Mouse (Mus musculus) MEL (cell line): ENCODE results near the gene Kcnd2. TPM values are rescaled to one million over a fixed set of nuclear protein-coding genes. Genes with fewer than 3 reads are reported as not detected.
"Not testable (repeated sequence)": the region's sequence is repeated elsewhere in the genome, so short reads cannot be mapped to it uniquely, and the experiment has no call there.

Experiments
- DNase-seq: peaks from one replicate; pipeline ENCODE4 v3.0.0; 2011; ENCODE audit warnings: low read depth, low spot score
- H3K27ac ChIP-seq: 2 replicates; pipeline ENCODE4 v1.5.1; 2012; ENCODE audit warnings: low read depth, mild to moderate bottlenecking, control low read depth, low read length, moderate library complexity; ENCODE audit not compliant: control insufficient read depth
- H3K27me3 ChIP-seq, 2 experiments: fragments of 150-350 bp in 1 of 2; sonication (generic) in 1 of 2; 2 replicates each; pipeline ENCODE4 v1.6.1; 2012; ENCODE audit warnings: low read length in 2 of 2, mild to moderate bottlenecking in 2 of 2, improper control_type of control experiment in 1 of 2, moderate library complexity in 1 of 2; ENCODE audit not compliant: insufficient read depth in 2 of 2, control insufficient read depth in 1 of 2
- H3K36me3 ChIP-seq, 2 experiments: 2 replicates each; pipeline ENCODE4 v1.6.1; 2012 to 2014; ENCODE audit warnings: low read length in 2 of 2, improper control_type of control experiment in 1 of 2, inconsistent platforms in 1 of 2, mild to moderate bottlenecking in 1 of 2; ENCODE audit not compliant: insufficient read depth in 2 of 2, control insufficient read depth in 1 of 2
- H3K4me1 ChIP-seq, 2 experiments: fragments of 150-350 bp in 1 of 2; sonication (generic) in 1 of 2; 2 replicates each; pipeline ENCODE4 v1.6.1; 2012; ENCODE audit warnings: low read length in 2 of 2, improper control_type of control experiment in 1 of 2, mild to moderate bottlenecking in 1 of 2; ENCODE audit not compliant: insufficient read depth in 2 of 2, control insufficient read depth in 1 of 2
- H3K4me3 ChIP-seq, 2 experiments: fragments of 150-350 bp in 1 of 2; sonication (generic) in 1 of 2; 2 replicates each; pipeline ENCODE4 v1.5.1; 2012; ENCODE audit warnings: low read depth in 2 of 2, low read length in 2 of 2, mild to moderate bottlenecking in 2 of 2, moderate library complexity in 2 of 2, control low read depth in 1 of 2, improper control_type of control experiment in 1 of 2; ENCODE audit not compliant: control insufficient read depth in 1 of 2, insufficient read depth in 1 of 2
- H3K79me2 ChIP-seq: 2 replicates; pipeline ENCODE4 v1.6.1; 2012; ENCODE audit warnings: mild to moderate bottlenecking, low read length, moderate library complexity; ENCODE audit not compliant: control insufficient read depth, poor library complexity, insufficient read depth
- H3K9ac ChIP-seq: 2 replicates; pipeline ENCODE4 v1.6.1; 2012; ENCODE audit warnings: low read depth, mild to moderate bottlenecking, control low read depth, low read length, moderate library complexity; ENCODE audit not compliant: control insufficient read depth, poor library complexity, severe bottlenecking
- H3K9me3 ChIP-seq: fragments of 150-350 bp; sonication (generic); replicated peaks from 2 replicates; pipeline ENCODE4 v1.6.1; 2012; ENCODE audit warnings: mild to moderate bottlenecking, low read length, improper control_type of control experiment, moderate library complexity; ENCODE audit not compliant: insufficient read depth
- E2F4 ChIP-seq: IDR thresholded peaks from 2 replicates; pipeline ENCODE4 v1.6.1; 2011; ENCODE audit warnings: low read depth, low read length, improper control_type of control experiment, borderline replicate concordance
- ELF1 ChIP-seq: IDR thresholded peaks from 2 replicates; pipeline ENCODE4 v1.6.1; 2014; ENCODE audit warnings: low read depth, mild to moderate bottlenecking, inconsistent platforms, low read length, improper control_type of control experiment, moderate library complexity
- ETS1 ChIP-seq: IDR thresholded peaks from 2 replicates; pipeline ENCODE4 v1.6.1; 2012; ENCODE audit warnings: low read depth, mild to moderate bottlenecking, inconsistent platforms, low read length, improper control_type of control experiment, moderate library complexity
- GABPA ChIP-seq: IDR thresholded peaks from 2 replicates; pipeline ENCODE4 v1.6.1; 2012; ENCODE audit warnings: low read depth, mild to moderate bottlenecking, inconsistent platforms, low read length, improper control_type of control experiment, moderate library complexity
- GATA1 ChIP-seq: IDR thresholded peaks from 2 replicates; pipeline ENCODE4 v1.6.1; 2011; ENCODE audit warnings: low read depth, low read length, improper control_type of control experiment
- HCFC1 ChIP-seq: IDR thresholded peaks from 2 replicates; pipeline ENCODE4 v1.6.1; 2012; ENCODE audit warnings: low read depth, mild to moderate bottlenecking, inconsistent platforms, low read length, improper control_type of control experiment, moderate library complexity
- KAT2A ChIP-seq: conservative IDR thresholded peaks from 2 replicates; pipeline ENCODE4 v1.6.1; 2012; ENCODE audit warnings: low read depth, low read length, improper control_type of control experiment, inconsistent platforms
- MAX ChIP-seq: IDR thresholded peaks from 2 replicates; pipeline ENCODE4 v1.6.1; 2011; ENCODE audit warnings: low read length, improper control_type of control experiment
- MAZ ChIP-seq: IDR thresholded peaks from 2 replicates; pipeline ENCODE4 v1.6.1; 2012; ENCODE audit warnings: low read depth, mild to moderate bottlenecking, inconsistent platforms, low read length, improper control_type of control experiment
- MYC ChIP-seq: IDR thresholded peaks from 2 replicates; pipeline ENCODE4 v1.6.1; 2011; ENCODE audit warnings: low read depth, mild to moderate bottlenecking, low read length, improper control_type of control experiment, moderate library complexity
- NELFE ChIP-seq: IDR thresholded peaks from 2 replicates; pipeline ENCODE4 v1.6.1; 2011; ENCODE audit warnings: low read depth, low read length, improper control_type of control experiment
- POLR2A ChIP-seq, 2 experiments: IDR thresholded peaks; 2 replicates each; pipeline ENCODE4 v1.6.1; 2011 to 2012; ENCODE audit warnings: low read length in 2 of 2, mild to moderate bottlenecking in 2 of 2, control low read depth in 1 of 2, improper control_type of control experiment in 1 of 2, low read depth in 1 of 2, moderate library complexity in 1 of 2; ENCODE audit not compliant: control insufficient read depth in 1 of 2, insufficient read depth in 1 of 2, poor library complexity in 1 of 2
- POLR2AphosphoS2 ChIP-seq: IDR thresholded peaks from 2 replicates; pipeline ENCODE4 v1.6.1; 2011; ENCODE audit warnings: low read length, improper control_type of control experiment
- POLR2AphosphoS5 ChIP-seq: IDR thresholded peaks from 2 replicates; pipeline ENCODE4 v1.6.1; 2012; ENCODE audit warnings: low read depth, borderline replicate concordance, mild to moderate bottlenecking, inconsistent platforms, low read length, moderate library complexity, mixed read lengths
- RAD21 ChIP-seq: IDR thresholded peaks from 2 replicates; pipeline ENCODE4 v1.6.1; 2011; ENCODE audit warnings: mild to moderate bottlenecking, low read depth, low read length, improper control_type of control experiment
- SIN3A ChIP-seq: IDR thresholded peaks from 2 replicates; pipeline ENCODE4 v1.6.1; 2012; ENCODE audit warnings: low read length, improper control_type of control experiment, inconsistent platforms
- TAL1 ChIP-seq: IDR thresholded peaks from 2 replicates; pipeline ENCODE4 v1.6.1; 2012; ENCODE audit warnings: mild to moderate bottlenecking, inconsistent platforms, low read length, moderate library complexity, mixed read lengths
- TCF12 ChIP-seq: IDR thresholded peaks from 2 replicates; pipeline ENCODE4 v1.6.1; 2014; ENCODE audit warnings: low read depth, mild to moderate bottlenecking, inconsistent platforms, low read length, improper control_type of control experiment, moderate library complexity
- ZKSCAN1 ChIP-seq: IDR thresholded peaks from 2 replicates; pipeline ENCODE4 v1.6.1; 2012; ENCODE audit warnings: low read depth, mild to moderate bottlenecking, inconsistent platforms, low read length, improper control_type of control experiment, moderate library complexity
- ZMIZ1 ChIP-seq: IDR thresholded peaks from 2 replicates; pipeline ENCODE4 v1.6.1; 2012; ENCODE audit warnings: low read depth, mild to moderate bottlenecking, inconsistent platforms, low read length, improper control_type of control experiment, moderate library complexity
- polyA plus RNA-seq, 2 experiments: library from polyadenylated mRNA; stranded (reverse) in 1 of 2; unstranded in 1 of 2; fragments of >175 nt in 1 of 2; fragments of >200 nt in 1 of 2; gene quantifications; 2 replicates each; pipeline versions ENCODE4 v1.2.1 to v1.2.4; 2012; ENCODE audit warnings: low replicate concordance in 2 of 2, low read depth in 1 of 2; ENCODE audit not compliant: insufficient read length in 2 of 2, insufficient read depth in 1 of 2, missing spikeins in 1 of 2
- total RNA-seq: library from RNA; depleted of rRNA; stranded (reverse); fragments of 300-350 nt; gene quantifications from 2 replicates; pipeline ENCODE4 v1.2.3, GENCODE M21; 2012

Gene Kcnd2
- total and polyA plus RNA-seq, 3 experiments: not detected

DNA sequence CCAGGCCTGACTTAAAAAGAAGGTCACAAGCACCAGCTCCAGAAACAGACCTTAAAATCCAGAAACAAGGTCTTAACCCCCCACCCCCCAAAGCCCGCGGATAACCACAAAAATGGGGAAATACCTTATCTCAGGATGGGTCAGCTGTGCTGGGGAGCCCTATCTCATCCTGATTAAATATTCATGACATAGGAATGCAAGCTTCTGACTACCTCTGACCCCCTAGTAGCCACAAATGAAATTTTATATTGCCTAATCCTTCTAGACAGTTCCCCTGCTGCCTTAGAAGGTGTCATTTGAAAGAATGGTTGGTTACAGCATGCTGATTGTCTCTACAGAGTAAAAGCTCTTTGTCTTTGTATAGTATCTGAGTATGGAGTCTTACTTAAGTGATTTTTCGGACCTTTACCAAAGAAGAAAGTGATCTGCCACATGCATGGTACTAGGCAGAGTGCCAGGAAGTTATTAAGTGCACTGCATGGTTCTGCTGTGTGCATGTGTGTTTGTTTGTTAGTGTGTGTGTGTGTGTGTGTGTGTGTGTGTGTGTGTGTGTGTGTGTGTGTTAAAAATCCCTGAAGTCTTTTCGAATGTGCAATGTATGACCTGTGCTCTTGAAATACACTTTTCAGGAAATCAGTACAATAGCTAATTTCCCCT lies 111.9 kb downstream of the Kcnd2 start:
- Histone ChIP-seq H3K9ac (no peak overlapping the region), H3K27ac (no peak overlapping the region), H3K9me3 (no peaks in the 10 kb centered on the region), H3K79me2 (no peaks in the 10 kb centered on the region), H3K27me3 (no peaks in the 10 kb centered on the region), H3K4me3 (no peak overlapping the region), H3K36me3 (no peaks in the 10 kb centered on the region), H3K4me1 (no peaks in the 10 kb centered on the region)
- peak; percentile 4 for DNase-seq
- TF ChIP-seq MAZ: no peak
- no peak for TF ChIP-seq SIN3A
- no peak for TF ChIP-seq GATA1
- no peak for TF ChIP-seq RAD21
- no peak for TF ChIP-seq MAX
- TF ChIP-seq POLR2A (IDR thresholded peaks at IDR 0.05; ENCODE audit: control insufficient read depth in 1 of 2, insufficient read depth in 1 of 2, low read depth in 1 of 2, low read length in 2 of 2, poor library complexity in 1 of 2): no peak
- no peak for TF ChIP-seq MYC
- no peak for TF ChIP-seq E2F4
- no peak for TF ChIP-seq TCF12
- TF ChIP-seq NELFE: no peak
- no peak for TF ChIP-seq ZKSCAN1
- no peak for TF ChIP-seq POLR2AphosphoS2
- TF ChIP-seq KAT2A: no peak
- no peak for TF ChIP-seq POLR2AphosphoS5
- TF ChIP-seq HCFC1: no peak
- no peak for TF ChIP-seq ZMIZ1
- no peak for TF ChIP-seq GABPA
- TF ChIP-seq ELF1: no peak
- TF ChIP-seq ETS1: no peak
- no peak for TF ChIP-seq TAL1

DNA sequence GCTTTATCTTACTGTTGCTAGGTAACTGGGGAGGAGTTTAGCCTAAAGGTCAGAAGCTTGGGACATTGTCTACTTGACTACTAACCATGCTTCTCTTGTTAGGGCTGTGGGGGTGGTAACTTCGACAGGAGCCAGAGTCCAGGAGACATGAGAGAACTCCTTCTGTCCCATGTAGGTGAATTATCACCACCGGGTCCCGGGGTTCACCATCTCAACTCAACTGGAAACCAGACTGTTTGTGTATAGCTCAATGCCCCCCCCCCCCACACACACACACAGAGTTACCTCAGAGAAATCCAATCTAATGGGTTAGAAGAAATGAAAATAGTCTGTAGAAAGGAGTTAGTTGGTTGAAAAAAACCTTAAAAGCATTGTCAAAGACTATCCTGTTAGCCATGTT lies 170.0 kb downstream of the Kcnd2 start:
- H3K9ac ChIP-seq, H3K27ac ChIP-seq, H3K9me3 ChIP-seq, H3K27me3 ChIP-seq, H3K4me1 ChIP-seq, H3K79me2 ChIP-seq, H3K4me3 ChIP-seq, DNase-seq, H3K36me3 ChIP-seq: not testable (repeated sequence)
